Mouse (Mus musculus): ENCODE results near the gene Tapt1.
"Not testable (repeated sequence)": the region's sequence is repeated elsewhere in the genome, so short reads cannot be mapped to it uniquely, and the experiment has no call there.

Tapt1 gene

DNA sequence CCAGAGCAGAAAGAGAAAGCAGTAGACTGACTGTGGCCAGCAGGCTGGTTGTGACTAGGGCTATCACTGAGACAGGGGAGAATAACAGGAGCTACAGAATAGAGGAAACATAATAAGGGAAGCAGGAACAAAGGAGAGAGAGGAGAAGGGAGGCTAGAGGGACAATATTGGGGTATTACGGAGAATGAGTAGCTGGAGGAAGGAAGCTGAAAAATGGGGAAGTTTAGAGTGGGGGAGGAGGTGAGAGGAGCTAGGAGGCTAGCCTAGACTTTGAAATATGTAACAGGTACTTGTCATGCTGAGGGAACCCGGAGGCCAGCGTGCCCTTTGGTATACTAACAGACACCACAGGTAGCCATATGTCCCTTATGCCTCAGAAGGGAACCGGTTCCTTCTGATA lies 98.9 kb downstream of the Tapt1 start:
- no peak for DNase-seq (ENCODE audit: low spot score in 2 of 2)

- not testable (repeated sequence) for DNase-seq (ENCODE audit: low spot score in 2 of 2)
Observed at GRCm38 (mm10) chr5:44126574-44126973, 99.9 kb downstream of the Tapt1 start.
